Comparison of ENCODE assay signal across 27 mouse cellular contexts in genomic region chr11:86858211-86858610, GRCm38 (mm10).
"Had no signal": no experiment of that assay in that cellular context is flagged by ENCODE, and none has a peak within 500 bp of the region (broad histone marks: within the 10 kb centered on the region; RNA-seq: fewer than 3 reads in every experiment).

No protein-coding gene starts in this region.

- H3K4me2 ChIP-seq: embryonic facial prominence, embryonic 12.5 days; embryonic facial prominence, embryonic 13.5 days; embryonic facial prominence, embryonic 15.5 days; forebrain, embryonic 12.5 days; forebrain, embryonic 13.5 days; forebrain, embryonic 15.5 days had no signal

- H3K27ac ChIP-seq: embryonic facial prominence, embryonic 10.5 days; embryonic facial prominence, embryonic 12.5 days; embryonic facial prominence, embryonic 13.5 days; embryonic facial prominence, embryonic 15.5 days; forebrain, embryonic 10.5 days; forebrain, embryonic 12.5 days; forebrain, embryonic 13.5 days; forebrain, embryonic 15.5 days; gastrocnemius, adult 2 months; heart, adult 2 months had no signal

- H3K4me1 ChIP-seq: embryonic facial prominence, embryonic 12.5 days; embryonic facial prominence, embryonic 13.5 days; embryonic facial prominence, embryonic 15.5 days; forebrain, embryonic 15.5 days had no signal

- H3K9ac ChIP-seq: embryonic facial prominence, embryonic 12.5 days; embryonic facial prominence, embryonic 13.5 days; embryonic facial prominence, embryonic 15.5 days; forebrain, embryonic 12.5 days; forebrain, embryonic 13.5 days; forebrain, embryonic 15.5 days; forebrain, postnatal 0 days had no signal

- H3K27me3 ChIP-seq: embryonic facial prominence, embryonic 12.5 days; embryonic facial prominence, embryonic 13.5 days; embryonic facial prominence, embryonic 15.5 days; forebrain, embryonic 12.5 days; forebrain, embryonic 13.5 days; forebrain, embryonic 15.5 days had no signal

- H3K9me3 ChIP-seq: embryonic facial prominence, embryonic 10.5 days; embryonic facial prominence, embryonic 12.5 days; embryonic facial prominence, embryonic 15.5 days; forebrain, embryonic 10.5 days; forebrain, embryonic 13.5 days; forebrain, embryonic 15.5 days had no signal

- ATAC-seq: forebrain, embryonic 13.5 days; forebrain, embryonic 14.5 days; forebrain, embryonic 15.5 days; forebrain, embryonic 16.5 days; forebrain, postnatal 0 days had no signal

- H3K36me3 ChIP-seq: embryonic facial prominence, embryonic 10.5 days; embryonic facial prominence, embryonic 12.5 days; embryonic facial prominence, embryonic 13.5 days; embryonic facial prominence, embryonic 15.5 days; forebrain, embryonic 10.5 days; forebrain, embryonic 12.5 days; forebrain, embryonic 15.5 days had no signal

- DNase-seq: cerebellum, adult 9-10 months; cerebellum, adult 9-11 months; cerebellum, postnatal 10 days; cerebellum, postnatal 14 days; cerebellum, postnatal 25 days; cerebellum, postnatal 36 days; embryo, embryonic 11 days; forebrain, postnatal 0 days; gastrocnemius, adult 2 months; gastrocnemius, postnatal 10 days; gastrocnemius, postnatal 14 days; gastrocnemius, postnatal 25 days; gastrocnemius, postnatal 36 days; heart, adult 11 months; heart, adult 18-20 months; heart, adult 2 months had no signal

- H3K4me3 ChIP-seq: embryonic facial prominence, embryonic 10.5 days; embryonic facial prominence, embryonic 12.5 days; embryonic facial prominence, embryonic 13.5 days; embryonic facial prominence, embryonic 15.5 days; erythroblast, embryonic 14.5 days; forebrain, embryonic 10.5 days; forebrain, embryonic 12.5 days; forebrain, embryonic 13.5 days; forebrain, embryonic 15.5 days; gastrocnemius, adult 2 months; heart, adult 2 months had no signal
